Mouse (Mus musculus) cerebellum, adult 11-12 months (tissue): ENCODE measurements around the gene Cyb561d2.

Experiments used
- DNase-seq: peaks from one replicate; pipeline ENCODE4 v3.0.0; 2022

Cyb561d2 gene

GRCm38 (mm10) chr9:107520331-107520730 lies 21.7 kb downstream of the Cyb561d2 start:
- no peak for DNase-seq

GRCm38 (mm10) chr9:107514303-107514955 lies 27.6 kb downstream of the Cyb561d2 start:
- DNase-seq: peak; percentile 85

GRCm38 (mm10) chr9:107512326-107512725 lies 29.7 kb downstream of the Cyb561d2 start:
- no peak for DNase-seq

GRCm38 (mm10) chr9:107511436-107511835 lies 30.6 kb downstream of the Cyb561d2 start:
- DNase-seq: no peak

- no peak for DNase-seq
Measured at GRCm38 (mm10) chr9:107510384-107511100, 31.5 kb downstream of the Cyb561d2 start.

GRCm38 (mm10) chr9:107508266-107508665 lies 33.7 kb downstream of the Cyb561d2 start:
- DNase-seq: no peak

- no peak for DNase-seq
Measured at GRCm38 (mm10) chr9:107504662-107505537, 37.1 kb downstream of the Cyb561d2 start.

GRCm38 (mm10) chr9:107502131-107502846 lies 39.7 kb downstream of the Cyb561d2 start:
- peak; percentile 93 for DNase-seq

- no peak for DNase-seq
Measured at GRCm38 (mm10) chr9:107500708-107501286, 41.2 kb downstream of the Cyb561d2 start.

- no peak for DNase-seq
Measured at GRCm38 (mm10) chr9:107496359-107496758, 45.6 kb downstream of the Cyb561d2 start.

- no peak for DNase-seq
Measured at GRCm38 (mm10) chr9:107494238-107494637, 47.8 kb downstream of the Cyb561d2 start.

GRCm38 (mm10) chr9:107493511-107493910 lies 48.5 kb downstream of the Cyb561d2 start:
- no peak for DNase-seq

- no peak for DNase-seq
Measured at GRCm38 (mm10) chr9:107490625-107491024, 51.4 kb downstream of the Cyb561d2 start.

- DNase-seq: no peak
Measured at GRCm38 (mm10) chr9:107490146-107490545, 51.8 kb downstream of the Cyb561d2 start.
